Mouse (Mus musculus): ENCODE results near the gene Cbx7. TPM values are rescaled to one million over a fixed set of nuclear protein-coding genes. Genes with fewer than 3 reads are reported as not detected.
"Not testable (repeated sequence)": the region's sequence is repeated elsewhere in the genome, so short reads cannot be mapped to it uniquely, and the experiment has no call there.

Gene Cbx7
- total RNA-seq, 2 experiments from 2014 or later: 9.4 to 9.8 TPM

DNA sequence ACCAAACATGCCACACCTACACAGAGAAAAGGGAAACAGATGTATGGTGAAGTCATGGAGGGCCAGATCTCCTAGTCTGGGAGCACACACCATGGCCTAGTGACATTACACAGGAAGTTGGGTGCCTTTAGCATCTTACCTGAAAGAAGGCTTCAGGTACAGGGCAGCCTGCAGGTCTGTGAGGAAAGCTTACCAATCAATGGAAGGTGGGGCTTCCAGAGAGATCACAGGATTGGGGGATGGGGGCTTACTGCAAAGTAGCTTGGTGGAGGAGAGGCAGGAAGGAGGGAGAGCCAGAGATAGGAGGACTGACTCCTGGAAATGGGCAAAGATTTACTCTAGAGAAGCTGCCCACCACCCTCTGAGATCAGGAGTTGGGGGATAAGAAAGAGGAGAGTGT is 67.0 kb downstream of the Cbx7 start:
- no peak for DNase-seq (ENCODE audit: low spot score)
- intact Hi-C loops (cut with DNase I): no loop called here

DNA sequence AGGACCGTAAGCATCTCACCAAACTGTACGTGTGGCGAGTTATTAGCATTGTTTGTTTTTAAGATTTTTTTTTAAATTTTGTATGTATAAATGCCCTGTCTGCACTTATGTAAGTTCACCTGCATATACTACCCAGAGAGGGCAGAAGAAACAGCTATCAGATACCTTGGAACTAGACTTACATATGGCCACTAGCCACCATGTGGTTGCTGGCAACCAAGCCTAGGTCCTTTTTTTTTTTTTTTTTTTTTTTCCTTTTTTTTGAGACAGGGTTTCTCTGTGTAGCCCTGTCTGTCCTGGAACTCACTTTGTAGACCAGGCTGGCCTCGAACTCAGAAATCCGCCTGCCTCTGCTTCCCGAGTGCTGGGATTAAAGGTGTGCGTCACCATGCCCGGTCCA is 67.8 kb downstream of the Cbx7 start:
- DNase-seq (ENCODE audit: low spot score); intact Hi-C loops (cut with DNase I): not testable (repeated sequence)

DNA sequence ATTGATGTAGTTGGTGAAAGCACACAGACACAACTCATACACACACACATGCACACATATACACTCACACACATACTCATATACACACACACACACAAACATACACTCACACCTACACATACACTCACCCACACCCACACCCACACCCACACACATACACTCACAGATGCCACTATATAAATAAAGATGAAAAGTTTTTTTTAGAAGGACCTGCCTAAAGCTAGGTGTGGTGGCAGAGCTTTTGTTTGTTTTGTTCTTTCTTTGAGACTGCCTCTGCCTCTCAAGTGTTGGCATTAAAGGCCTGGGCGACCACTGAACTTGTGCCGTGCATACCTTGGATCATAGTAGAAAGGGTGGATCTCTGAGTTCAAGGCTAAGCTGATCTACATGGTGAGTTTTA is 69.5 kb downstream of the Cbx7 start:
- DNase-seq (ENCODE audit: low spot score): no peak
- intact Hi-C loops (cut with DNase I): no loop called here

DNA sequence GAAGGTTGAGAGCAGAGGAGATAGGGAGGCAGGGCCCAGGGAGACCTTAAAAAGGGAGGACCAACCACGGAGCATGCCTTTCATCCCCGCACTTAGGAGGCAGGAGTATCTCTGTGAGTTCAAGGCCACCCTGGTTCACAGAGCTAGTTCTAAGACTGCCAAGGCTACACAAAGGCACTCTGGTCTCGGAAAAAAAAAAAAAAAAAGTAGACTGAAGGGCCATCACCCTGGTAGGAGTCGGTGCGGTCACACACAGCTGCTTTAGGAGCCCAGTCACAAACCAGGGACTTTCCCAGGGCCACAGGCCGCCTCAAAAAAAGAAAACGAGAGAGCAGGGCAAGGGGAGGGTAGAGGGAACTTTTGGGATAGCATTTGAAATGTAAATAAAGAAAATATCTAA is 70.2 kb downstream of the Cbx7 start:
- no peak for DNase-seq (ENCODE audit: low spot score)
- intact Hi-C loops (cut with DNase I): no loop called here

DNA sequence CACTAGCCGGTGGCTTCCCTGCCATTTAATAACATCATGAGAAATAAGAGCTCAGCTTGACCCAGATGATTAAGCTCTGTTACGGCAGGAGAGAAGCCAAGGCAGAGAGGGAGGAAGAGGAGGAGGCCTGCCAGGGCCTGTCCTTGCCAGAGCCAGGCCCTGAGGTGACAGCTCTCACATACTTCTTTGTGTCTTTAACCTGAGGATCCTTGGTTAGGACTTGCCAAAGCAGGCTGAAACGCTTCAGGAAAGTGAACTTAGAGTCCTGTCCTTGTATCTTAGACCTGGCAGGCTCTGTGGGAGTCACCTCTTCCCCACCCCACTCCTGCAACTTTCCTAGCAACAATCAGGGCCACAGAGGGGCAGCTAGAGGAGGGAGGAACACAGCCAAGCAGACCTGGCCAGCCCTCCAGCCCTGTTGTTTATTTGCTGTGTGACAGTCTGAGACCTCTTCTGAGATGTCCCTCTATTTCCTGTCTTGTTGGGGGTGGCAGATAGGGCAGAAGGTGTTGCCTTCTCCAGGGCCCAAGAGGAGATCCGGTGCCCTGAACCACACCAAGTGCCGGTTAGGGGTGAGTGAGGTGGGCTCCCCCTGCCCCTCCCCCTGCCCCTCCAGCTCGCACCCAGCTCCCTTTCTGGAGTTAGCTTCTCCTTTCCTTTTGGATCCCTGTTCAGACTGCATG is 71.0 kb downstream of the Cbx7 start:
- intact Hi-C loops (cut with DNase I): no loop called here
- DNase-seq (ENCODE audit: low spot score): no peak

DNA sequence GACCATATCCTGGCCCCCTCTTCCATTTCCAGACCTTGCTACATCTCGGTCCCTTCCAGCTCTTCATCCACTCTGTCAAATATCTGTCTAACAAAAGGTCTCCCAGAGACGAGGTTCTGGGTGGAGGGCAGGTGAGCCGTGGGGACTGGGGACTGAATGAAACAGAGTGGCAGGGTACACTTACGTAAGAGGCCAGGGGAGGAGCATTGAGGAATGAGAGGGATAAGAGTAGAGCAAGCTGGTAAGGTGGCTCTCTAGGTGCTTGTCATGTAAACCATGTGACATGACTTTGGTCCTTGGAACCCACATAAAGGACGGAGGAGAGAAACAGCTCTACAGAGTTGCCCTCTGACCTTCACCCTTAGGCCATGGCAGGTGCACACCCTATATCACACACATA is 71.9 kb downstream of the Cbx7 start:
- intact Hi-C loops (cut with DNase I): no loop called here
- DNase-seq (ENCODE audit: low spot score): no peak

DNA sequence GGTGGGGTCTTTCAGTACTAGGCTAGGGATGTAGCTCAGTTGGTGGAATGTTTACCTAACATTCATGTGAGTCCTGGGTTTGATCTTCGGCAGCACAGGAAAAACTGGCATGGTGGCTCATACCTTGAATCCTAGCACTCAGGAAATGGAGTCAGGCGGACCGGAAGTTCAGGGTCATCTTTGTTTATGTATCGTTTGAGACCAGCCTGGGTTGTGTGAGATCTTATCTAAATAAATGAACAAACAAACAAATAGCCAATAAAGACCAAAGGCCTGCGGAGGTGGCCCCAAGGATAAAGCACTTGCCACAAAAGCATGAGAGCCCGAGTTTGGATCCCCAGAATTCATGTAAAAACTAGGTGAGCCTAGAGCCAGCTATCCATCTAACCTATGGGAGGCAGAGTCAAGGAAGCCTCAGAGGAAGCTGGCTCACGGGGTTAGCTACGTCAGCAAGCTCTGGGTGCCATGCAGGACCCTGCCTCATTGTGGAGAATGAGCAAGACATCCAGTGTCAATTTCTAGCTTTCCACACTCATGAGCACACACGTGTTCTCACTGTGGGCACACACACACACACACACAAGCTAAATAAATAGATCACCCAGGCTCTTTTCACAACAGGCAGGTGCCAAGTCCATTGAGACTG is 74.7 kb downstream of the Cbx7 start:
- intact Hi-C loops (cut with DNase I): no loop called here
- DNase-seq (ENCODE audit: low spot score): no peak

DNA sequence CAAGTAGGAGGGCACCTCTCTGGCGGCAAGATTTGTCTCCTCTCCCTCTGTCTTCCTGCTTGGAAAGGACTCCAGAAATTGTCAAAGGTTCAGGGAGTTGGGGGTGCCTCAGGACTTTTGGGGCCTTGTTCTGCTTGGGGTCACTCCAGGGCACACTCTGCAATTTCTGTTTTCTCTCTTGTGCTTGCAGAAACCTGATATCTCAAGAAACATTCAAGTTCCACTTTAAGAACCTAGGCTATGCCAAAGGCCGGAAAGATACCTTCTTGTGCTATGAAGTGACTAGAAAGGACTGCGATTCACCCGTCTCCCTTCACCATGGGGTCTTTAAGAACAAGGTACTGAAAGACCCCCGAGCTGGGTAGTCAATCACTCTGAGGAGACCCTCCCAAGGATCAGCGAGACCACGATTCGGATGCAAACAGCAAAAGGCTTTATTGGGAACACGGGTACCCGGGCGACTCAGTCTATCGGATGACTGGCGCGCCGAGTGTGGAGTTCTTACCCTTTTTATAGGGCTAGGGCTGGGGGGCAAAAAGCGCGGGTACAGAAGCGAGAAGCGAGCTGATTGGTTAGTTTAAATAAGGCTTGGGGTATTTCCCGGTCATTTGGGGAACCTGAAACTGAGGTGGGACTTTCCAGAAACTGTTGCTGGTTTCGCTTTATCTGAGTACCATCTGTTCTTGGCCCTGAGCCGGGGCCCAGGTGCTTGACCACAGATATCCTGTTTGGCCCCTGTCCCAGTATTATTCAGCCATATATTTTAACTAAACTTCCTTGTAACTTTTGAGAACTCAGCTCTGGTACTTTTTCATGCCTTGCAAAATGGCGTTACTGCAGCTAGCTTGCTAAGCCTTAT is 75.5 kb downstream of the Cbx7 start:
- intact Hi-C loops (cut with DNase I); DNase-seq (ENCODE audit: low spot score): not testable (repeated sequence)

DNA sequence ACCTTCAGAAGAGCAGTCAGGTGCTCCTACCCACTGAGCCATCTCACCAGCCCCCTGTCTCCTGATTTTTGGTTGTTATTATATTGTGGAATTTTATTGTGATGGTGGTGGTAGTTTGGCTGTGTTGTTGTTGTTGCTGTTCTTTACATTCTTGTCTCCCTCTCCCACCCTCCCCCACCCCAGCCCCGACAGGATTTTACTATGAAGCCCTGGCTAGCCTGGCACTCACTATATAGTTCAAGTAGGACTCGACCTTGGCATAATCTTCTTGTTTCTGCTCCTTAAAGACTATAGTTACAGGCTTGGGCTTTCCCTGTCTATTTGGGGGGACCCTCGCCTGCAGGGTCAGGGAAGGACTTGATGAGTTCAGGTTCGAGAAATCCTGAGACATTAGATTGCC is 76.6 kb downstream of the Cbx7 start:
- DNase-seq (ENCODE audit: low spot score): no peak
- intact Hi-C loops (cut with DNase I): loop anchor here (5.0 kb wide), 1 partner anchor 142 kb away; no protein-coding TSS in a partner anchor

DNA sequence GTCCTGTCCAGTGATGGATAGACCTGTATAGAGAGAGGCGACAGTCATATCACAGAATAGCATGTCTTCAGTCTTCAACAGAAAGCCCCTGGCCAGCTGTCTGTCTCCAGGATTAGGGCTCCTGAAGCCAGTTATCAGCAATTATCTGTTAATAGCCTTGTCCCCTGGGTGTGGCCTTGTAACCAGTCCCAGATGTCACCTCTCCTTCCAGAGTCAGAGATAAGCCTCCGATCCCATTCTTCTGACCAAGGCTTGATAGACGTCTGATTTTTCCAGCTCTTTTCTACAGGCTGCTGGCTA is 77.1 kb downstream of the Cbx7 start:
- DNase-seq (ENCODE audit: low spot score): no peak
- intact Hi-C loops (cut with DNase I): loop anchor here (5.0 kb wide), 1 partner anchor 141 kb away; no protein-coding TSS in a partner anchor

DNA sequence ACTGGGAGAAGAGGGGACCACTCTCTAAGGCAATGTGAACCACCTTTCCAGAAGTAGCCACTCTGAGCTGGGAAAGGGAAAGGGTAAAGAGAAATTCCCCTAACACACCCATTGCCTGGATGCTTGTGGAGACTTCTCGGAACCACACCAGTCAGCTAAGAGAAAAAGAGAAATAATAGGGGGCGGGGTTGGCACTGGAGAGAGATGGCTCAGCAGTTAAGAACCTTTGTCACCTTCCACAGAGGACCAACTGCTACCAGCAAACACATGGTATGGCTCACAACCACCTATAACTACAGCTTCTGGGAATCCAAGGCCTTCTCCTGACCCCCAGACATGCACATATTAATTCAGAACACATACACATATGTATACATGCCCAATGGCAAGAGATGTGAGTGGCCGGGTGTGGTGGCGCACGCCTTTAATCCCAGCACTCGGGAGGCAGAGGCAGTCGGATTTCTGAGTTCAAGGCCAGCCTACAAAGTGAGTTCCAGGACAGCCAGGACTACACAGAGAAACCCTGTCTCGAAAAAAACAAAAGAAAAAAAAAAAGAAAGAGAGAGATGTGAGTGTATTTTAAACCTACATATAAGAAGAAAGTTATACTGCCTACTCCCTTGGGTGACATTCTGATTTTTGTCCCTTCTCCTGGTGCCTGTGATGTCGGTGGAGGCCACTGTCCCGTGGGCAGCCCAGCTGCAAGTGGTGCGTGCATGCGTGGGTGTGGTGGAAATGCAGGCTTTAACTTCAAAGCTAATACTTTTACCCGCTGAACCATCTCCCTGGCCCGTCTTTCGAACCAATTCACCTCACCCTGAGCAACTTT is 77.7 kb downstream of the Cbx7 start:
- DNase-seq (ENCODE audit: low spot score): no peak
- intact Hi-C loops (cut with DNase I): loop anchor here (5.0 kb wide), 1 partner anchor 141 kb away; no protein-coding TSS in a partner anchor

DNA sequence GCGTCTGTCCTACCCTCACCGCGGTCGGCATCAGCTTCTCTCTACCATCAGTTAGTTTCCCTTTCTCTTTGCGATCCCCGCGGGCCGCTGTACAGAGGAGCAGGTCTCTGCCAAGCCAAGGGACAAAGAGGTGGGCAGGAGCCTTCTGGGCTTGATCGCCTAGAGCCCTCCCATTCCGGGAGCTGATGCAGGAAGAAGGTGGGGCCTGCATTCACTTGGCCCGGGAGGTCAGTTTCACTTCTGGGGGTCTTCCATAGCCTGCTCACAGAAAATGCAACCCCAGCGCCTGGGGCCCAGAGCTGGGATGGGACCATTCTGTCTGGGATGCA is 78.7 kb downstream of the Cbx7 start:
- DNase-seq (ENCODE audit: low spot score): peak; percentile 80
- intact Hi-C loops (cut with DNase I): loop anchor here (5.0 kb wide), 1 partner anchor 140 kb away; no protein-coding TSS in a partner anchor

DNA sequence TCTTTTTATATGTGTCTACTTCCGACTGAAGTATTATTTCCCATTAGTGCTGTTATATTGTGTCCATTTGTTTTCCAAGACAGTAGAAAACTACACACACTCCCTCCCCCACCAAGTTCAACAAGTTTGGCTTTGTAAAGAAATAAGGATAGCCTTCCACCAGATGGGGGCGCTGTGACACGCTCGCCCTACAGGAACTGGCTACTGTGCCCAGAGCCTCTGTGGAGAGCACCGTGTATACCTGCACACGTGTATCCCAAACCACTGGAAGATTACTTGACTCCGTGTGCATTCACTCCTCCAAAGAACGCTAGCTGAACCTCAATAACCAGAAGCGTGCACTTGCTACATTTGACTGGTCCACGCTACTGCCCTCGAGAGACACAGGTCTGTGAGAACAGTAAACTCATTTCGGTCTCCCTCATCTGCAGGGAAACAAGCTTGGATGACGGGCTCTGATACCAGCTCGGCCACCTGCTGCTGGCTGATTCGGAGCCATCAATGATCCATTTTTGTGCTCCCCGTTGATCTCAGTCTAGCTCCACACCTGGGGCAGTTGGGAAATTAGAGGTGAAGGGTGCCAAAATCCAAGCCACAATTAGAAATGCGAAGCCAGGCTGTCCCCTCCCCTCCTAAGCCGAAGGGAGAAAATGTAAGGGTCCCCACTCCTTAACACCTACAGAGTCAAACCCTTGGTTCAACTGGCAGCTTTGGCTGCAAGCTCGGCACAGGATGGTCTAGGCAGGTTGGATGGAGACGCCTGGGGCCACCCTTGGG is 79.3 kb downstream of the Cbx7 start, which contains the start of gene Apobec3:
Gene Apobec3, plus strand, starts transcription at position 224 of the 777 bp plus-strand sequence.
- intact Hi-C loops (cut with DNase I): loop anchor here (5.0 kb wide), 1 partner anchor 139 kb away; no protein-coding TSS in a partner anchor
- DNase-seq (ENCODE audit: low spot score): peak; percentile 43

DNA sequence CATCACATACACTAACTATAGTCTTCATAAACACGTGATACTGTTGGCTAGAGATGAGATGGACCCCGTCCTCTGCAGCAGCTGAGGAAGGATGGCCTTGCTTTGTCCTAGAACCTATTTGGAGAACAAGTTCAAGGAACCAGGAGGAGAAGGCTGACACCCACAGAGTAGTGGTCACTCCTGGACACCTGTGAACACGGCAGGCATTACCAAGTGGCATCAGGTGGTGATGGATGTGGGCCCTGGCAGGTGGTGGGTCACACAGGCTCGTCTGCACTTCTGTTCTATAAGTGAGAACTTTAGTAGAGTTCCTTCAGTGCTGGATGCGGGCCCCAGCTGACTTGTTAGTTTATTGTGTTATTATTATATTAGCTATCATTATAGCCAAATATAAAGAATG is 86.1 kb downstream of the Cbx7 start:
- DNase-seq (ENCODE audit: low spot score): no peak
- intact Hi-C loops (cut with DNase I): no loop called here

DNA sequence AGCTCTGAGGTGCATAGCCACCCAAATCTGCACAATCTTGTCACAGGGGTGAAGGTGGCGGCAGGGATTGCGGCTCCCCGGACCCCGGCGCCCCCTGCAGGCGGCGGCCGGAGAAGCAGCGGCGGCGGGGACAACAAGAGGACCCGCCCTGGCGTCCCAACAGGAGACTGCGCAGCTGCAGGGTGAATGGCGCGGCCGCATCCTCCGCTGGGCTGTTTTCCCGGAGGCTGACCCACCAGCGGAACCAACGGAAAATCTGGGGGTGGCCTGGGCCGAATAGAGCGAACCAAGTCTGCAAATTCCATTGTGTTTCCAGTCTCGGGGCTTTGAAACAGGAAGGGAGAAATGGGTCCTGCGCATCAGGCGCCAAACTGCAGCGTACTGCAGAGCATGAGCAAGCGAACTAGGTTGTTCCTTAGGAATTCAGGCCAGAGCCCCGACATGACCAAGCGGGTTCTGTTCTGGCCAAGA is 87.5 kb downstream of the Cbx7 start:
- intact Hi-C loops (cut with DNase I): loop anchor here (2.0 kb wide), 1 partner anchor 53 kb away; no protein-coding TSS in a partner anchor
- DNase-seq (ENCODE audit: low spot score): peak; percentile 92

DNA sequence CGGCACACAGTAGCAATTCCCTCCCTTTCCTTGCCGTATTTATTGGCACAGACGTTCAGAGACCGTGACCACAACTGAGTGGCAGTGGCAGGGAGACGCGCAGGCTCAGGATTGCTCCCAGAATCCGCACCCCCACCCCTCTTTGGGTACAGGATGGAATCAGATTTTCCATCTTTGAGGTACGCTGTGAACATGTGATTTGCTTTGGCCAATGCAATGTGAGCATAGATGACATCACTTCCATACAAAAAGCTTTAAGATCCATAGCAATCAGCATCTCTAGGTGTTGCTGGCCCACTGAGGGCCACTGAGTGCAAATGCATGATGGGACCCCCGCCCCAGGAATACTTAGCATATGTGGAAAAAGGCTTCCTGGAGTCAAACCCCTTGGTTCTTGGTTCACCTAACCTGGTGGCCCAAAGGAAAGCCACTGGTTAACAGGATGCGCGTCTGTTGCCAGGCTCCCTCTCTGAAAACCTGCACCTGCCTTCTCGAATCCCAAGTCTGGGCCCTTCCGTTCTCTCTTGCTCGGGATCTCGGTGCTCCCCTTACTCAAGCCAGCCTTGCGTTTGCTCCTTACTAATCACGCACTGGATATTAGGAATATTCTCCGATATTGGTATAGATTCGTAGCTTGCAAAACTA is 88.2 kb downstream of the Cbx7 start:
- DNase-seq (ENCODE audit: low spot score): no peak
- intact Hi-C loops (cut with DNase I): loop anchor here (2.0 kb wide), 1 partner anchor 52 kb away; no protein-coding TSS in a partner anchor

DNA sequence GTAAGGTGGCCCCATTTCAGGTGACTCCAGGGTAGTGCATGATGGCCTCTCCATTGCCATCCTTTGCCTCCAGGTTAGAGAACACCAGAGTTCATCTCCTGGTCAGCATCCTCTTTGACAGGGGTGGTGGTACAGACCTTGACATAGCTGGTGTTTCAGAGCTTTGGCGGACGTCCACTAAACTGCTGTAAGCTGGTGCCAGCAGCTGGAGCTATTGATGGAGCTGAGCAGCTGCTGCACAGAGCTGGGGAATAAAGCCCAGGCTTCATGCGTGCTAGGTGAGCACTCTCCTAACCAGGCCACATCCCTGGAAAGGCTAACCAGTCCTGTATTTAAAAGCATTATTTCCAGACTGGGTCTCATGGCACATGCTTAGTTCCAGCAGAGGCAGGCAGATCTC is 90.4 kb downstream of the Cbx7 start:
- DNase-seq (ENCODE audit: low spot score): no peak
- intact Hi-C loops (cut with DNase I): no loop called here

DNA sequence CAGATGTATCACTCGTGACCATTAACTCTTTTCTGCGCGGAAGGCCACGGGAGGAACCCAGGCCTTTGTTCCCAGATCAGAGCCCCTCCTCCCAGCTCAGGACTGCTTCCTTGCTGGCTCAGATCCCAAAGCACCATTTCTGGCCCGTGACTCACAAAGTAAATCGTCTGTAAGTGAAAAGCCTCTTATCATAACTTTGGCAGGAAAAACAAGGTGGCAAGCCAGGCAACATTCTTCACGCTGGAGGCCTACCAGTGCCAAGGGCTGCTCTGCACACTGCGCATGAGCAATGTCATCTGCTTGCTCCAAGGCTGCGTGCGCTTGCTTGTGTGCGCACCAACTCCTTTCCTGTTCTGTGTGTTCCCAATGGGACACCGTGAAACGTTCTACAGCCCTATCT is 91.6 kb downstream of the Cbx7 start:
- peak; percentile 84 for DNase-seq (ENCODE audit: low spot score)
- intact Hi-C loops (cut with DNase I): no loop called here

DNA sequence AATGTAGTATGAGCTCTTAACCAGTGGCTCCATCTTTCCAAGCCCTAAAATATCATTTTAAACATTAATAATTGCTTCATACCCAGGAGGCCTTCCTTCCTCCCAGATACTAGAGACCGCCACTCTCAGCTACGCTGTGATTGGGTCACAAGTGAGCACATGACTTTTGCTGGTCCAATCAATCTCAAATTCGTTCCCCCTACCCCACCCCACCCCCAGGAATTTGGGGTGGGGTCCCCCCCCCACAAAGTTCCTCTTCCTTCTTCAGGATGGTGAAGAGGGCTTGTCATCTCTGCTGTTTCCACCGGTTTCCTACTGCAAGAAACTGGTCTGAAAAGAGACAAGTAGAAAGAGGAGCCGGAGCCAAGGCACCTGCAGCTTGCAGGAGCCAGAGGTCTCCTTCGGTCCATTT is 92.2 kb downstream of the Cbx7 start:
- intact Hi-C loops (cut with DNase I): no loop called here
- DNase-seq (ENCODE audit: low spot score): no peak

Measured in heart, postnatal 25 days (tissue).